Mouse (Mus musculus) kidney, adult 2 months (tissue): ENCODE measurements around the gene Fgg.

Source experiments
- CTCF ChIP-seq: fragments of 200-500 bp; conservative IDR thresholded peaks from 2 replicates; pipeline ENCODE4 v1.5.1; 2011; ENCODE audit warnings: low read depth, mild to moderate bottlenecking, control low read depth, low read length, moderate library complexity, mixed read lengths; ENCODE audit not compliant: insufficient read depth, insufficient read length
- POLR2A ChIP-seq: fragments of 200-500 bp; IDR thresholded peaks from one replicate; pipeline ENCODE4 v1.6.1; 2011; ENCODE audit warnings: low read depth, low read length, control low read depth

- no peak for TF ChIP-seq POLR2A
- TF ChIP-seq CTCF = no peak
Observed at GRCm38 (mm10) chr3:83054759-83055158, 47.2 kb downstream of the Fgg start.
